Mouse (Mus musculus): Measurements from ENCODE around the gene Hadh.
A peak's percentile ranks its signal among the peaks of the same experiment; 100 is the strongest.

The Hadh gene

DNA sequence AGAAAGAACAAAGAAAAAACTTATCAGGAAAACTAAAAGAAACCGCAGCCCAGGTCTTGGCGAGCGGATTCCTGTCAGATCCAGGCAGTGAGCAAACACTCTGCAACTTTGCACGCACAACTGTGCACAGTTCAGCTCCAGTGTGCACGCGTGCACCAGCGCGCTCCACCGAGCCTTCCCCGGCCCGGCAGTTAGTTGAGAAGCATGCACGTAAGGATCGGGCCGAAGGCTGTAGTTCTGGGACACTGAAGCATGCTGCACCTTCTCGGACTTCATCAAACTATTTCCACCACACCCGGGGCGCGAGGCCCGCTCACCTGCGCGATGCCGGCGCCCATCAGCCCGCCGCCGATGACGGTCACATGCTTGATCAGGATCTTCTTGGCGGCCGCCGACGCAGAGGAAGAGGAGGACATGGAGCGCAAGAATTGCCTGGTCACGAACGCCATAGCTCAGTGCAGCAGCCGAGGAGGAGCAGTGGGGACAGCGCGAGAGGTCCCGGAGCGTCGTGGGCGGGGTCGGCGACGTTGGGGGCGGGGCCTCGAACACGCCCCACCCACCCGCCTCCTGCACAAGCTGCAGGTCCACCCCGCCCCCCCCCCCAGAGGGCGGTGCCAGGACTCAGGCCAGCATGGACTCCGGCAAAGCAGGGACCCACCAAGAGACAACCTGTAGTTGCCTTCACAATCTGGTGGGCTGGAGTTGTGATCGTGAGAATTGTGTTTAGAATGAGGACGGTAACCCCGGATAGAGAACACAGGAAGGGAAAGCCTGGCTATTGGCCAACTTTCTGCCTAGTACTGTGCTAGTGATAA, at the start of gene Hadh:
Hadh (minus strand) TSS at position 543 of the 815 bp plus-strand sequence.
- TF ChIP-seq GATA4 (IDR thresholded peaks at IDR 0.05; ENCODE audit: insufficient replicate concordance, low read length), result no peak

DNA sequence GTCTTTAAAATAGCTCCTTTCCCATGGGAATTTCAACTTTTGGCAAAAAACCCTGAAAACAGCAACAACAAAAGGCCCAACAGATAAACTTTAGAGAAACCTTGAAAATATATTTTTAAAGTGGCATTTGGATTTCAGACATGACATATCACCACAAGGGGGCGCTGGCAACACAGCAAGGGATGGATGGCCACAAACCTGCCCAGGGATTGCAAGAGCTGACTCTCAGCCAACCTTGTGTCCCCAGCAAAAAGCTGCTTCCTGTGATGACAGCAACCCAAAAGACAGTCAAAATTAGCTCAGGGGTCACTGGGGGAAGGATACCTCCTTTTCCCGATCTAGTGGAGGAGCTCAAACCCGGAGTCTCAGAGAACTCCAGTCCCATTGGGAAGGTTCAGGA, 48.3 kb upstream of the Hadh start:
- no peak for TF ChIP-seq GATA4 (IDR thresholded peaks at IDR 0.05; ENCODE audit: insufficient replicate concordance, low read length)

DNA sequence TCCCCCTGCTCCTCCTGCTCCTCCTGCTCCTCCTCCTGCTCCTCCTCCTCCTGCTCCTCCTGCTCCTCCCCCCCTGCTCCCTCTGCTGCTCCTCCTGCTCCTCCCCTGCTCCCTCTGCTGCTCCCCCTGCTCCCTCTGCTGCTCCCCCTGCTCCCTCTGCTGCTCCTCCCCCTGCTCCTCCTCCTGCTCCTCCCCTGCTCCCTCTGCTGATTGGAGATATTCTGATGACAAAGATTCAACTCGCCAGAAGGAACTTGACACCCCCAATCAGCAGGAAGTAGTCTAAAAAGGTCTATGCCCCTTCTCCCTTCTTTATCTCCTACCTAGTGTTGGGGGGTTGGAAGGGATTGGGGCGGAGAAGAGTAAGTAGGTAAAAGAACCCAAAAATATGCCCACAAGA, 46.3 kb upstream of the Hadh start:
- no peak for TF ChIP-seq GATA4 (IDR thresholded peaks at IDR 0.05; ENCODE audit: insufficient replicate concordance, low read length)

DNA sequence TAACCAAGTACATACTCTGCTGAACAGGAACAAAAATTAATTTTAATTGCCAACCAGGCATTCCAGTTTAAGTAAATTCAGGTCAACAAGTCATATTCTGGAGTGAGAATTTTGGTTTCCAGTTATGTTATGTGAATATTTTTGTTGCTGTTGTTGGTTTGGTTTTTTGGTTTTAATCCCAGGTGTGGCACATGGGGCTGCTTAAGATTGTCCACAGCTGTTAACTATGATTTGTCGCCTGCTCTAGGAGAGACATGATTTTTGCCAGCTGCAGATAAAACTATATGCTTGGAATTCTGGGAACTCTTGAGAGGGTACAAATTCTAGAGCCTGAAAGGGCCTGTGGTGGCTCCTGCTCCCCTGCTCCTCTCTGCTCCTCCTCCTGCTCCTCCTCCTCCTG, 45.2 kb upstream of the Hadh start:
- no peak for TF ChIP-seq GATA4 (IDR thresholded peaks at IDR 0.05; ENCODE audit: insufficient replicate concordance, low read length)

DNA sequence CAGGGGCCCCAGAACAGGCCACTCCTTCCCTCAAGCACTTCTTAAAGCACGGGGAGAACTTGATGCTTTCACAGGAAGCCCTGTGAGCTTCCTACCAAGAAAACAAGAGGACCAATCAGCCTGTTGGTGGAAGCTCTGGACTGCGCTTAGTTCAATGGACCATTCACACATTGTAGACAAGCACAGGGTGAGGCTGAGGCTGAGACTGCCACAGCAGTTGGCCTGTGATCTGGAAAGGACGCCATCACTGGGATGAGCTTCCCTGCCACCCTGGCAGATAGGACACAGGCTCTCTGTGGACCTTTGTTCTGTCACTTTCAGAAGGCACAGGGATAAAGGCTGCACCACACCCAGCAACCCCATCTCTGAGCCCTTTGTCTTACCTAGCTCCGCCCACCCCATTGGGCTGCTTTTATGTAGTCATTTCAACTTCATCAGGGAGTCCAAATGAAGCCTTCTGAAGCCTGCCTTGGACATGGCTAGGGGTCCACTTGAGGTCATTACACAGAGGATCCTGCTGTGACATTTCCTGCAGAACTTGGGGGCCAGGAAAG, 44.1 kb upstream of the Hadh start:
- TF ChIP-seq GATA4 (IDR thresholded peaks at IDR 0.05; ENCODE audit: insufficient replicate concordance, low read length), result no peak

DNA sequence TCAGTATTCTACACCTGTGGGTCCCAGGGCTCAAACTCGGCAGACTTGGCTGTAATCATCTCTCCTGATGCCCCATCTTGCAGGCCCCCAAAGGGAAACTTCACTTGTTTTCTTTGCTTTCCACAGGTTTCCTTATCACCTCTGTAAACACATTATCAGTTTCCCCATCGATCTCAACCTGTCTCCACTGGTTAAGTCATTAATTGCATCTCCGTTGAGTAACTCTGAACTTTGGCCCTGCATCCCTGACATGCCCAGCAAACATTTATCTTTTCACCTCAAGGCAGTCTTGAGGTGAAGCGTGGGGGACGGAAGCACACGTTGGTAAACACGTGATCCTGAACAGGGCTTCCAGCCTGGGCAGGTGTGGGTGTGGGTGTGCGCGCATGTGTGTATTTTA, 40.4 kb upstream of the Hadh start:
- peak; percentile 89; the same call in 1 of the 2 replicates for TF ChIP-seq GATA4 (IDR thresholded peaks at IDR 0.05; ENCODE audit: insufficient replicate concordance, low read length)

DNA sequence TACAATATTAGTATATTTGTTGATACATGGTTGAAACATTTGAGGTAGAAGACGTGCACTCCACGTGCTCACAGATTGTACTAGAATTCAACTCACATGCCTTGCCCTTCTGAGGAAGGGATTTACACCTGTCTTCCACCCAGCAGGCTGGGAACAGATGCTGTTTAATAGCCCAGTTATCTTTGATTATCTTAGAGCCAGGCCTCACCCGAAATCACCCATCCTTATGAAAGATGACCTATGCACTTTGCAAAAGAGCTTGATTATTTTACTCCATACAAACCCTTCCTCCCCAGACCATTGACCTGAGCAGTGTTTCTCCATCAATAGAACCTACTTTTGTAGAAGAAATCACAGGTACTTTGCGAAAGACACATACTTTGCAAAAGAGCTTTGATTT, 38.7 kb upstream of the Hadh start:
- TF ChIP-seq GATA4 (IDR thresholded peaks at IDR 0.05; ENCODE audit: insufficient replicate concordance, low read length), result peak; percentile 38; the same call in 1 of the 2 replicates

DNA sequence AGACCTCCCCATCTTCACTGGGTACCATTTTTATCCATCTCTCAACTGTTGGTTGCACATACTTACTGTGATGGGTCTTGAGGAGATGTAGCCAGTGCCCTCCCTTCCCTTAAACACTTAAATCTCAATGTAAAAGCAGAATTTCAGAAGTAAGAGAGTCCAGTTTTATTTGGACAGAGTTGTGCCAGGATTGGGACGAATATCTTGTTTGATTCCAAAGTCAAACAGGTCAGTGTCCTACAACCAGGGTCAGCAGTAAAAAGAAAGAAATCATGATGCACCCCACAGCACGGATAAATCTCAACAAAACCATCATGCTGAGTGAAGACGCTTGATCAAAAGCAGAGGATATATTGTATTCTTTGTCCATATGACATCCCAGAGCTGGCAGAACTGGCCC, 35.9 kb upstream of the Hadh start:
- 0 out of 2 replicates have a peak, but pooled peaks have one; percentile 13 for TF ChIP-seq GATA4 (IDR thresholded peaks at IDR 0.05; ENCODE audit: insufficient replicate concordance, low read length)

DNA sequence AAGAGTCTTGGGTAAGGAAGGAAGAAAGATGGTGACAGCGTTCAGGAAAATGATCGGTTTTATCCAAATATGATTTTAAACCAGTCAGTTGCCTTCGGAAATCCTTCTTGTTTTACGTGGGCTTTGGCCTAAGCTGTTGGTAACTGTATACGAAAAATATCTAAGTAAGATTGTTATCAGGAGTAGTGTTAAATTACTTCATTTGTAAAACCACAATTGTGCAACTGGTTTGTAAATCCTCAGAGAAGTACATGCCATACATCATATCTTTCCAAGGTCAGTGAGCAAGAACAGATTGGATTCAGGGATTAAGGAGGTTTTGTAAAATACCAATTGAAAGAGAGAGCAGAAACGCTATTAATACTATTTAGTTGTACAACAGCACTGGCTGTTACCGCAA, 34.4 kb upstream of the Hadh start:
- no peak for TF ChIP-seq GATA4 (IDR thresholded peaks at IDR 0.05; ENCODE audit: insufficient replicate concordance, low read length)

DNA sequence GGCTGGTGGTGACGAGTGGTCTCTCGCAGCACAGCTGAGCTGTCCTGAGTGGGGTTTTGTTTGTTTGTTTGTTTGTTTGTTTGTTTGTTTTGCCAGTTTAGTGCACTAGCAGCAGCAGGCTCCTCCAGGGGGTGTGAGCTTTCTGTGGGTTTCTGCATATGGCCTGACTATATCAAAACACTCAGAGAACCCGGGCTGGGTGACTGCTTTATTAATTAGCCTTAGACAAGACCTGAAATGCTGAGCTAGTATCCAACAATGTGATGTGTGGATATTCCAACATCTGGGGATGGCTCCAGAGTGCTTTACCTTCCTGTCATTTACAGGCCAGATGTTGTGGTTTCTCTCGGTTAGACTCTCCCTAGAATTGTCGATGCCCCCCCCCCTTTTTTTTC, 31.4 kb upstream of the Hadh start:
- no peak for TF ChIP-seq GATA4 (IDR thresholded peaks at IDR 0.05; ENCODE audit: insufficient replicate concordance, low read length)

DNA sequence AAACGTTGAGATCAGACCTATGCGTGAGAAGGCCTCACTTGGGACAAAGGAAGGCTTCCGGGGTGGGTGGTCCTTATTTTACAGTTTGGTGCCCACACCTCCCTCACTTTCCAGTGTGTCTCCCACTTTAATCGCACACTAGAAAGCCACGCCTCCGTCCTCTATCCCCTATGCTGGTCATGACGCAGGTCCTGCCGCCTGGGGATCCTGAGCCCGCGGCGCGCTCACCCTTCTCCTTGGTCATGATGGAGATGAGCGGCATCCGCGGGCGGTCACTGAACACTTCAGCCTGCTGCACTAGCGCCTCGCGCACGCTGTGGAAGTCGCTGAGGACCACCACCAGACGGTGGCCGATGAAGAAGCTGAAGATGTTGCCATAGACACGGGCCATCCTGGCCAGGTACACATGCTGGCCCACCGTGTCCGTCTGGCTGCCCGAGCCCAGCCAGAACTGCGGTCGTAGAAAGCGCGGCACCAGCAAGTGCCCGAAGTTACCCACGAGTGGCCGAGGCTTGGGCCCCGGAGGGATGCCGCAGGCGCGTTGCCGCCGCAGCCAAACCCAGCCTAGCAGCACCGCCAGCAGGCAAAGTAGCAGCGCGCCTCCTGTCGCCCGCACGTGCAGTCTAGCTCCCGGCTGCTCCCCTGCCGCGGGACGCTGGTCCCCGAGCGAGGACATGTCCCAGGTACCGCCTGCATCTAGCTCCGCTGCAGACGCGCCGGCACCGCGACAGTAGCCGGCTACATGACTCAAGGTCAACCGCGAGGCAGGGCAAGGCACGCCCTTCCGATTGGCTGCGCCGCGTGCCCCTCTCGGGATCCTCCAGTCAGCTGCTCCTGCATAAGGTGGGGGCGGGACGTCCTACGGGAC, 30.8 kb upstream of the Hadh start, which contains the start of gene Cyp2u1:
Cyp2u1 (minus strand) TSS at position 776 of the 868 bp plus-strand sequence.
- TF ChIP-seq GATA4 (IDR thresholded peaks at IDR 0.05; ENCODE audit: insufficient replicate concordance, low read length), result no peak

DNA sequence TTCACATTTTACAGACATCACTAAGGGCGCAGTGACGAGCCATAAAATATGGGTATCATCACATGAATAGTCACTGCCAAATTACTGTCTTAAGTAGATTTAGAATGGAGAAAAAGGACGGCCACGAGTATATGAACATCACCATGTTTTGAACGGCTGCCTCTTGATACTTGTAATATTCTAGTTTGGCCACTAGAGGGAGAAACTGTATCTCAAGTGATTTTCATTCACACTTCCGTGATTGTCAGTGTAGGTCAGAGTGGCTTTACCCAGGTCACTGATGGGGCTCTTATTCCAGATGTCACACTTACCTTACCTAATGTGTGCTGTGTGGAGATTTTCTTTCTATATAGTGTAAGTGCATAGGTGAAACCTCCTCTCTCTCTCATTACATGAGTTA, 28.0 kb upstream of the Hadh start:
- no peak for TF ChIP-seq GATA4 (IDR thresholded peaks at IDR 0.05; ENCODE audit: insufficient replicate concordance, low read length)

DNA sequence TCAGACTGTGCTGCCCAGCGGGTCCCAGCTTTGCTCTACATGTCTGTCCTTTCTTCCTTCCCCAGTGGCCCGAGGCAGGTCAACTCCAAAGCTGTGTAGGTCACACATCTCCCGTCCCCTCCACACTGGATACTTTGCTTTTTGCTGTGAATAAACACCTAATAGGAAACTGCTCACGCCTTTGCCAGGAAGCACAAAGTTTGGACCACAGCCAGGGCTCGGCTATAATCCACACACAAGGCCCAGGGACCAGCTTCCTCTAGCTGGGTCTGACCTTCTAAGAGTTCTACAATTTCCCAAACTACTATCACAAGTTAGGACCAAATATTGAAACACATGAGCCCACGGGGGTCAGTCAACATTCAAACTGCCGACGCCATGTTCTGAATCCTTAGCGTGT, 27.2 kb upstream of the Hadh start:
- no peak for TF ChIP-seq GATA4 (IDR thresholded peaks at IDR 0.05; ENCODE audit: insufficient replicate concordance, low read length)

DNA sequence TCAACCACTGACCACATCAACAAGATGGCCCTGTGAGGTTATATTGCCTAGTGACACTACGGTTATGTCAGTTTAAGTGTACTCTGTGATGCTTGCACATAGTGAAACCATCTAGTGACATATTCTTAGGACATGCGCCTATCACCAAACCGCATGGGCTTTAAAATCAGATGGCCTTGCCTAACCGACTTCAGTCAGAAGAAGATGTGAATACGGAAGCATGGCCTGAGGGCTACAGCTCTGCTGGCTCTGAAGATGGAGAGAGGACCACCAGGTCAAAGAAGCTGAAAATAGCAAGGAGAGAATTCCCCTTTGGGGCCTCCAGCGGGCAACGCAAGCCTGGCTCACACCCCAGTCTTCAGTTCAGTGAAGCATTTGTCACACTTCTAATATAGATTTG, 25.0 kb upstream of the Hadh start:
- TF ChIP-seq GATA4 (IDR thresholded peaks at IDR 0.05; ENCODE audit: insufficient replicate concordance, low read length), result no peak

DNA sequence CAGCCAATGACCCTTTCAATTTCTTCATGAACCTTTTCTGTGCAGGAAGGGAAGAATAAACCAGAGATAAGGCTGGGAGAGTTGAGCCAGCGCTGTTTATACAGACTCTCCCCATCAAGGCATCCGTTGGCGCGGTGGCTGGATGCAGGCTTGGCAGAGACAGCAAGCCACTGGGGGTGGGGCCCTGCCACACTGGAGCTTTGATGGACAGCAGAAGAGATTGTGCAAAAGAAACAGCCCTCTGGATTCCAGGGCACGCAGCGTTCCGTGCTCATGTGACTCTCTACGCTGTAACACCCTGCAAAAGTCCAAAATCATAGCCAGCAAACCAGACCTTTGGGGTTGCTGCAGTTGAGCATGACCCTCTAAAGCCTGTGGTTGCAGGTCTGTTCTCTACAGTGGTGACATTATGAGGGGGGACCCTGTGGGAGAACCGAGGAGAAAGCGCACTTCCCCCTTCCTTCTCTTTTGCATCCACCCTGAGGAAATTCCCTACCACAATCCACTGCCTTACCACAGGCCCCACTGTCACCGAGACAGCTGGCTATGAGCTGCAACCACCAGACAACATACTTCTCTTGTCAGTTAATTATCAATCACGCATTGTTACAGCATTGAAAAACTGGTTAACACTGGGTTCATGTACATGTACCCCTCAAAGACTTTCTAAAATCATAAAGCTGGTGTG, 23.8 kb upstream of the Hadh start:
- TF ChIP-seq GATA4 (IDR thresholded peaks at IDR 0.05; ENCODE audit: insufficient replicate concordance, low read length), result no peak
